Mouse (Mus musculus) CD4-positive naive resting alpha-beta T cell, adult 76 days (primary cell): ENCODE results near the gene Il1b. TPM values are rescaled to one million over a fixed set of nuclear protein-coding genes. Genes with fewer than 3 reads are reported as not detected.

Experiments
- total RNA-seq: library from RNA; stranded (reverse); gene quantifications from one replicate; pipeline ENCODE4 v1.2.4, GENCODE M21; 2023

Il1b gene
- 12.9 TPM for total RNA-seq

DNA sequence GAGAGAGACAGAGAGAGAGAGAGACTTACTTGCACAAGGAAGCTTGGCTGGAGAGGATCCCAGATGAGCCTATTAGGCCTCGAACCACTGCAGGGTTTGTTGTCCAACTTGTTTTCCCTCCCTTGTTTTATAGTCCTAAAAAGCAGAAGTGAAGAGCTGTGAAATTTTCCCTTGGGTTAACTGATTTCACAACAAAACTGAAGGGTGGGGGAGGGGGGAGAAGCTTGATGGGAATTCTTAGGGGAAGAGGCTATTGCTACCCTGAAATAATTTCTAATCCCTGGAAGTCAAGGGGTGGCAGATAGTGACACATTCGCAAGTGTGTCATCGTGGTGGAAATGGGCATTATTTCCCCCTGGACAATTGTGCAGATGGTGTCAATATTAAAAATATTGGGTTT, at the start of gene Il1b:
Gene Il1b, minus strand, starts transcription at position 101 of the 400 bp plus-strand sequence.

Other genes starting within 250 kb of the Il1b start
- gene Chchd5, start 241.4 kb downstream of the Il1b start, total RNA-seq, result 11.7 TPM
- gene Slc20a1, start 172.4 kb downstream of the Il1b start, total RNA-seq, result 278 TPM
- gene Ckap2l, start 73.9 kb downstream of the Il1b start, total RNA-seq, result 0.76 TPM
- gene Il1a, start 61.2 kb downstream of the Il1b start, total RNA-seq, result 0.56 TPM
- not detected for gene F830045P16Rik, start 165.5 kb upstream of the Il1b start, total RNA-seq
- 8.6 TPM for gene Sirpa, start 221.7 kb upstream of the Il1b start, total RNA-seq